Mouse (Mus musculus) spleen, adult 2 months (tissue): ENCODE measurements around the gene Tesk1.

Source experiments
- CTCF ChIP-seq: fragments of 200-500 bp; IDR thresholded peaks from 2 replicates; pipeline ENCODE4 v1.5.1; 2011; ENCODE audit warnings: mild to moderate bottlenecking, inconsistent platforms; ENCODE audit not compliant: insufficient read depth, insufficient read length, insufficient replicate concordance; ENCODE audit errors: extremely low read depth
- POLR2A ChIP-seq: fragments of 200-500 bp; IDR thresholded peaks from 2 replicates; pipeline ENCODE4 v1.6.1; 2011; ENCODE audit warnings: low read depth, low read length, inconsistent platforms

DNA sequence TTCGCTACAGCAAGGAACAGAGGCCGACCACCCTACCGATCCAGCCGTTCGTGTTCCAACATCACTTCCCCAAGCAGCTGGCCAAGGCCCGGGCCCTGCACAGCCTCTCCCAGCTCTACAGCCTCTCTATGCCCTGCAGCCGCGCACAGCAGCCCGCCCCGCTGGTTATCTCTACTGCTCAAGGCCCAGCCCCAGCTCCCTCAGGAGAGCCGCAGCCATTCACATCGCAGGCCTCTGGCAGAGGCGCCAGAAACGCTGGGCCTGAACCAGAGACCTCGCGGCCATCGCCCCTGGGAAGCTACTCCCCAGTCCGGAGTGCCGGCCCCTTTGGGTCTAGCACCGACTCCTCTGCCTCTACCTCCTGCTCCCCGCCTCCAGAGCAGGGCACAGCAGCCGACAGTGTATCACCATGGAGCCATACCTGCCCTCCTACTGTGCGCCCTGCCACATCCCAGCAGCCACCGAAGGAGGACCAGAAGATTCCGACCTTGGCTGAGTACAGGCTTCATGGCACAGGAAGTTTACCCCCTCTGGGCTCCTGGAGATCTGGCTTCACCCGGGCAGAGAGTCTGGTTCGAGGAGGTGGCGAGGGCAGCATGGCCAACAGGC lies 20.0 kb upstream of the Tesk1 start:
- TF ChIP-seq CTCF (no peak), POLR2A (no peak)
